Mouse (Mus musculus) brain, embryonic 14.5 days (tissue): ENCODE measurements around the gene Tmem200b.

Experiments used
- CTCF ChIP-seq: fragments of 200-500 bp; IDR thresholded peaks from 2 replicates; pipeline ENCODE4 v1.5.1; 2012; ENCODE audit warnings: inconsistent platforms, mild to moderate bottlenecking, moderate library complexity, borderline replicate concordance; ENCODE audit not compliant: insufficient read depth, insufficient read length; ENCODE audit errors: extremely low read depth
- POLR2A ChIP-seq: fragments of 200-500 bp; IDR thresholded peaks from 2 replicates; pipeline ENCODE4 v1.6.1; 2012; ENCODE audit warnings: mild to moderate bottlenecking, inconsistent platforms, borderline replicate concordance; ENCODE audit not compliant: poor library complexity, insufficient read depth, insufficient read length, severe bottlenecking; ENCODE audit errors: extremely low read depth

- TF ChIP-seq CTCF (no peak), POLR2A (no peak)
Observed at GRCm38 (mm10) chr4:131950657-131951056, 29.1 kb downstream of the Tmem200b start.
